Mouse (Mus musculus): ENCODE measurements at regions not wholly inside any gene's neighbourhood (a gene's known extent, or its start where the extent isn't known, plus 50 kb on each side); places are given as distances from the start of the nearest gene placed in this dataset.
A peak's percentile ranks its signal among the peaks of the same experiment; 100 is the strongest.

DNA sequence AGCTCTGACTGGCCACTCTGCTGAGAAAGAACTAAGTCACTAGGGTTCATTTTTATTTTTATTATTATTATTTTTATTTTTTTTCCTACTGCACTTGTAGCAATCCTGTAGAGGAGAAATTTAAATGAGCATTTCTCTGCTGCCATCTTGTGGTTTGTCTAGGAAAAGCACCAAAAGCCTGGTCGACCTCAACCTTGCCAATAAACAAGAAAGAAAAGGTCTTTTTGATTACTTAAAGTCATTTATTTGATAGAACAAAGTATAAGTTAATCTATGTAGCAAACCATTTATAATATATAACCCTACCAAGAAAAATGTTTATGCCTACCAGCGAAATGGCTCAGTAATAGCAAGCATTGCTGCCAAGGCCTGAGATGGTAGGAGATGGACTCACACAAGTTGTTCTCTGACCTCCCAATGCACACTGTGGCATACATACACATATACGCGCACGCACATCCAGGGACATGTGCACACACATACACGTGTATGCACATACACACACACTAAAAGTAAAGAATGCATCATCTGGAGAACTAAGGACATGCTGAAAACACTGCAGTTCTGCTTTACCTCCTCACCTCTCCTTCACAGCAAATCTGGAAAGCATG lies 566.1 kb downstream of the 1700064H15Rik start:
- no peak overlapping the region for H3K4me3 ChIP-seq
- no peak for DNase-seq
- peak; percentile 73 for TF ChIP-seq CTCF (IDR thresholded peaks at IDR 0.05)
- no peak overlapping the region for H3K27ac ChIP-seq
- intact Hi-C loops (cut with DNase I): no loop called here

DNA sequence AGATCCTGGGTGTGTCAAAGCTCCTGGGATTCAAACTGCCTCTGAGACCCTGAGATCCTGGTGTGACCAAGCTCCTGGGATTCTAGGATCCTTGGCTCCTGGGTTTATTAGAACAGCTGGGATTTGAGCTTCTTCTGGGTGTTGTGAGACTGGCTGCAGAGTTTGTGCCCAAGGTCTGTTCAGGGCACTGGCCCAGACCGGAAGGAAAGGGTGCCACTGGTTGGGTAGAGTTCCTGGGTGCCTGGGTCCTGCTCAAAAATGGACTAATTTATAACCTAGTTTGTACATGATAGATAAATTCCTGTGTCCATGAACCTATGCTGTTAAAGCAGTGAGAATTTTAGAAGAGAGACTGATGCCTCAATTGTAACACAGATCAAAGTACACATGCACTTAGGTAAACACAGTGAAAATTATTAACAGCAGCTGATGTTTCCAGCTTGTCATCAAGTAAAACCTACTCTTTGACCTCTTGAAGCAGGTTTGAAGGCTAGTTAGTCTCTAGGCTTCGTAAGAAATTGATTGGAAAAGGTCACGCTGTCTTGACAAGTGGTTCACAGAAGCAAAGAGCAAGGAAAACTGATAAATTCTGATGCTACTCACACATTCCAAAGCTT lies 561.2 kb downstream of the 1700064H15Rik start:
- TF ChIP-seq CTCF (IDR thresholded peaks at IDR 0.05): no peak
- no peak overlapping the region for H3K4me3 ChIP-seq
- intact Hi-C loops (cut with DNase I): no loop called here
- DNase-seq: no peak
- H3K27ac ChIP-seq: no peak overlapping the region
